Mouse (Mus musculus) thymus, adult 2 months (tissue): ENCODE results near the gene Usp47. TPM values are rescaled to one million over a fixed set of nuclear protein-coding genes. Genes with fewer than 3 reads are reported as not detected.

ENCODE experiments used
- DNase-seq: peaks from one replicate; pipeline ENCODE4 v3.0.0; 2021
- H3K27ac ChIP-seq: fragments of 200-500 bp; 2 replicates; pipeline ENCODE4 v1.5.1; 2012; ENCODE audit warnings: low read length, control low read depth; ENCODE audit not compliant: control insufficient read depth, insufficient read depth
- H3K27me3 ChIP-seq: fragments of 200-500 bp; 2 replicates; pipeline ENCODE4 v1.6.1; 2012; ENCODE audit warnings: mild to moderate bottlenecking, low read length, moderate library complexity, mixed read lengths; ENCODE audit not compliant: control insufficient read depth, insufficient read depth
- H3K36me3 ChIP-seq: fragments of 200-500 bp; 2 replicates; pipeline ENCODE4 v1.6.1; 2012; ENCODE audit warnings: mild to moderate bottlenecking, low read length, moderate library complexity; ENCODE audit not compliant: control insufficient read depth, insufficient read depth
- H3K4me1 ChIP-seq: fragments of 200-500 bp; replicated peaks from 2 replicates; pipeline ENCODE4 v1.6.1; 2012; ENCODE audit warnings: low read length; ENCODE audit not compliant: control insufficient read depth, insufficient read depth
- H3K4me3 ChIP-seq: fragments of 200-500 bp; 2 replicates; pipeline ENCODE4 v1.5.1; 2012; ENCODE audit warnings: mild to moderate bottlenecking, low read length, control low read depth, moderate library complexity; ENCODE audit not compliant: control insufficient read depth, insufficient read depth
- CTCF ChIP-seq: fragments of 200-500 bp; IDR thresholded peaks from 2 replicates; pipeline ENCODE4 v1.5.1; 2012; ENCODE audit warnings: mild to moderate bottlenecking, control low read depth, low read length, moderate library complexity, borderline replicate concordance; ENCODE audit not compliant: control insufficient read depth, poor library complexity, insufficient read depth; ENCODE audit errors: extremely low read depth
- POLR2A ChIP-seq: fragments of 200-500 bp; IDR thresholded peaks from 2 replicates; pipeline ENCODE4 v1.6.1; 2012; ENCODE audit warnings: mild to moderate bottlenecking, low read length, control low read depth, moderate library complexity; ENCODE audit not compliant: control insufficient read depth, poor library complexity, insufficient read depth; ENCODE audit errors: extremely low read depth
- WGBS: fragments of 180-500 bp; shearing (Covaris S2); methylation state at CpG from one replicate; pipeline ENCODE4 v1.1.7; 2018; 5-methylcytosine and 5-hydroxymethylcytosine counted together
- polyA plus RNA-seq: library from polyadenylated mRNA; depleted of rRNA; stranded (reverse); fragments of >200 nt; gene quantifications from 2 replicates; pipeline ENCODE4 v1.2.3, GENCODE M21; 2012

Usp47 gene
- polyA plus RNA-seq, 1 experiment = 13.2 TPM

- WGBS = 91% methylated on average over 3 of the region's 3 CpGs
- no peak overlapping the region for H3K4me3 ChIP-seq
- DNase-seq = no peak
- H3K36me3 ChIP-seq = no peaks in the 10 kb centered on the region
- H3K4me1 ChIP-seq = no peaks in the 10 kb centered on the region
- H3K27ac ChIP-seq = no peak overlapping the region
- TF ChIP-seq POLR2A (no peak), CTCF (no peak)
- H3K27me3 ChIP-seq = no peaks in the 10 kb centered on the region
These were observed 119.3 kb downstream of the Usp47 start for GRCm38 (mm10) chr7:112142616-112143015.

GRCm38 (mm10) chr7:112143090-112143500 lies 119.8 kb downstream of the Usp47 start:
- H3K27me3 ChIP-seq = no peaks in the 10 kb centered on the region
- no peak overlapping the region for H3K4me3 ChIP-seq
- WGBS = 59% methylated on average over 7 of the region's 7 CpGs
- H3K36me3 ChIP-seq = no peaks in the 10 kb centered on the region
- DNase-seq = no peak
- no peaks in the 10 kb centered on the region for H3K4me1 ChIP-seq
- no peak for TF ChIP-seq POLR2A
- no peak for TF ChIP-seq CTCF
- H3K27ac ChIP-seq = no peak overlapping the region

GRCm38 (mm10) chr7:112143978-112144377 lies 120.7 kb downstream of the Usp47 start:
- Histone ChIP-seq H3K36me3 (no peaks in the 10 kb centered on the region), H3K27ac (no peak overlapping the region), H3K27me3 (no peaks in the 10 kb centered on the region), H3K4me3 (no peak overlapping the region), H3K4me1 (no peaks in the 10 kb centered on the region)
- TF ChIP-seq CTCF (no peak), POLR2A (no peak)
- whole genome bisulfite sequencing = 91% methylated on average over 4 of the region's 4 CpGs
- no peak for DNase-seq

GRCm38 (mm10) chr7:112144646-112145179 lies 121.4 kb downstream of the Usp47 start:
- no peaks in the 10 kb centered on the region for H3K4me1 ChIP-seq
- WGBS = 89% methylated on average over 11 of the region's 11 CpGs
- DNase-seq = no peak
- H3K4me3 ChIP-seq = no peak overlapping the region
- H3K27me3 ChIP-seq = no peaks in the 10 kb centered on the region
- no peak overlapping the region for H3K27ac ChIP-seq
- no peaks in the 10 kb centered on the region for H3K36me3 ChIP-seq
- TF ChIP-seq CTCF (no peak), POLR2A (no peak)

GRCm38 (mm10) chr7:112147979-112148378 lies 124.7 kb downstream of the Usp47 start:
- WGBS = 46% methylated on average over 2 of the region's 2 CpGs
- Histone ChIP-seq H3K36me3 (no peaks in the 10 kb centered on the region), H3K27me3 (no peaks in the 10 kb centered on the region), H3K4me3 (no peak overlapping the region), H3K4me1 (no peaks in the 10 kb centered on the region), H3K27ac (no peak overlapping the region)
- no peak for DNase-seq
- TF ChIP-seq POLR2A = no peak
- TF ChIP-seq CTCF = no peak

- no peaks in the 10 kb centered on the region for H3K36me3 ChIP-seq
- H3K4me1 ChIP-seq = no peaks in the 10 kb centered on the region
- 95% methylated on average over 10 of the region's 10 CpGs for WGBS
- no peak overlapping the region for H3K4me3 ChIP-seq
- no peak for TF ChIP-seq CTCF
- TF ChIP-seq POLR2A = no peak
- no peak overlapping the region for H3K27ac ChIP-seq
- H3K27me3 ChIP-seq = no peaks in the 10 kb centered on the region
- DNase-seq = no peak
These were observed 125.8 kb downstream of the Usp47 start for GRCm38 (mm10) chr7:112149113-112149512.

- Histone ChIP-seq H3K4me3 (no peak overlapping the region), H3K4me1 (no peaks in the 10 kb centered on the region), H3K36me3 (no peaks in the 10 kb centered on the region), H3K27ac (no peak overlapping the region), H3K27me3 (peaks cover 11% of the 10 kb centered on the region)
- TF ChIP-seq POLR2A (no peak), CTCF (no peak)
- DNase-seq = no peak
- WGBS = 77% methylated on average over 4 of the region's 4 CpGs
These were observed 131.1 kb downstream of the Usp47 start for GRCm38 (mm10) chr7:112154445-112154844.
